Mouse (Mus musculus): Measurements from ENCODE around the gene Myo19. TPM values are rescaled to one million over a fixed set of nuclear protein-coding genes. Genes with fewer than 3 reads are reported as not detected.

The Myo19 gene
- polyA plus RNA-seq (2012): 22.4 and 26.4 TPM in 2 replicates

DNA sequence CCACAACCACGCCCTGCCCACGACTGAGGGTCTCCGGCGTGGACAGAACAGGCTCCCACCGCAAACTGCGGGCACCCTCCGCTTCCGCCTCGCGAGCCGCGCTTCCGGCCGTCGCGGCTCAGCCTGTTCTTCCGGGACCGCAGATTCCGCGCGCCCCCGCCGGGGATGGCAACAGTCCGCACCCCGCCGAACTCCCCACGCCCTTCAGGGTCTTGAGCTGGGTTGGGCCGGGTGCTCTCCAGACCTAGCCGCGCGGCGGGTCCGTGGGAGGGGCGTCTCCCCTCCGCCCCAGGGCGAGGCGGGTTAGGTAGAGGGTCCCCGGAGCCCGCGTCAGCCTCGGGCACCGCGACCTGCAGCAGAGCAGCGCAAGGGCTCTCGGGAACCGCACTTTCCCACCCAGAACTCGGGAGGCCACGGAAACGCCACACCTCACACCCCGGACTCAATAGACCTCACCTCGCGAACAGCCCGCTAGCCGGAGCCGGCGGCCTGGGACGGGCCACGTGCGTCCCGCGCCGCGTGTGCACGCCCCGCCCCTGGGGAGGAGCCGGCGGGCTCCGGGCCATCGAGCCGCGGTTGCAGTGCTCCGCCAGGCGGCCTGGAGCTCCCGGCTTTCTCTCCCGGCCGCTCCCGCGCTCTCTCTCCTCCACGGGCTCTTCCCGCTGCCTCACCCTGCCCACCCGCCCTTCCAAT, at the start of gene Myo19, which contains the start of gene Pigw:
TSS of gene Myo19 (plus strand) at position 377 of the 693 bp plus-strand sequence.
TSS of gene Pigw (minus strand) at position 514 of the 693 bp plus-strand sequence.
- no peak for TF ChIP-seq GATA1 (IDR thresholded peaks at IDR 0.05; ENCODE audit: low read length)

DNA sequence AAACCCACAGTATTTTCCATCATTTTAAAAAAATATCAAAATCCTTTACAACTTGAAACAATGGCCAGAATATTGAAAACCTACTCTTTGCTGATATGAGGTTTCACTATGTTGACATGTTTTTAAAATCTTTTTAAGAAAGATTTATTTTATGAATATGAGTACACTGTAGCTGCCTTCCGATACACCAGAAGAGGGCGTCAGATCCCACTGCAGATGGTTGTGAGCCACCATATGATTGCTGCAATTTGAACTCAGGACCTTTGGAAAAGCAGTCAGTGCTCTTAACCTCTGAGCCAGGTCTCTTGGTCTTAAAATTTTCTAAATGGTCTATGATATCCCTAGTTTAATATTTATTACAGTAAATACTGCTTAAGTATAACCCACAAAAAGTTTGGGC, 40.6 kb upstream of the Myo19 start:
- no peak for TF ChIP-seq GATA1 (IDR thresholded peaks at IDR 0.05; ENCODE audit: low read length)

DNA sequence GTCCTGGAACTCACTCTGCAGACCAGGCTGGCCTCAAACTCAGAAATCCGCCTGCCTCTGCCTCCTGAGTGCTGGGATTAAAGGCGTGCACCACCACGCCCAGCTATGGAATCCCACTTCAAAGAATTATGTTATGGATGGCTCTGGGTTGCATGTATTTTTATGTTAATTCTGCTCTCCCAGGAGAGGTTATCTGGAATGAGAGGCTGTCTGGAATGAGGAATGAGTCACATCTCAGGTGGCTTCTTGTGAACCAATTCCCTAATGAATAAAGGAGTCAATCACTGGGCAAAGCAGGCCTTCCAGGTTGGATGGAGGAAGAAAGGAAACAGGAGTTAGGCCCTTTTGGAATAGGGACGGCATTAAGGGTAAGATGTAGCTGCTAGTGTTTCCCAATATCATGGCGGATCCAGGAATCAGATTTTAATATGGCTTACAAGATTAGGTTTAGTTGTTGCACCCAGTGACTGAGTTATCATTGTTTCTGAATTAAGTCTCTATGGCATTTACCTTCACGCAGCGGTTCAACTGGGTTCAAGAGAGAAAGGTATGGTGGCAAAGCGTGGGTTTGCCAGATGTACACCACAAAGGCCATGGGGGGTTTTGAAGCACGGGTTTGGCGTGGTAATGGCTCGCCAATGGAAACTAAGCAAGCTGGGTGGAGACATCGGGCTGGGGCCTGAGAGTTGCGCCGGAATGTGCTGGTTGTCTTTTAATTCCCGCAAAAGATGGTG, 33.0 kb upstream of the Myo19 start:
- no peak for TF ChIP-seq GATA1 (IDR thresholded peaks at IDR 0.05; ENCODE audit: low read length)

DNA sequence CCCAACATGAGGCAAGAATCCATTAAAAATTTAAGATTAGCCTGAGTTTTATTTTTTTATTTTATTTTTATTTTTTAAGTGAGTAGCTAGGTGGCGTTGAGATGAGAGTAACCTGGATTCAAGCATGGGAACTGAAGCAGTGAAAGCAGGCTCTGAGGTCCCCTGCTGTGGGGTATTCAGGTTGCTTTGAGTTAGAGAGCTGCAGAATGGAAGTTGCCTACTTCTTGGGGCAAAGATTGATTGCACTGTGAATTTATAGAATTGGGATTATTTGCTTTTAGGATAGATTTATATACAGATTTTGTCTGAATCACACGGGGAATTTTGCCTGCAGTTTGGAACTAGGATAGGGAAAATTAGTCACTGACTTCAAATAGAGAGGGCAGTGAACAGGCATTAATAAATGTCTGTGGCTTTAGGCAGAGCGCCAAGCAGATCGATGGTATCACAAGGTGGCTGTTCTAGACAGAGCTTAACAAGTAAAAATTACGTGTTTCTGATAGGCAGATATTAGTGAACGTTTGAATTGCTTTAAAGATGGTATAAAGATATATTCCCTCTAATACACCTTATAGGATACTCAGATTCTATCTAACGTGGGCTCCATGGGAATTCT, 32.4 kb upstream of the Myo19 start:
- TF ChIP-seq GATA1 (IDR thresholded peaks at IDR 0.05; ENCODE audit: low read length): no peak

DNA sequence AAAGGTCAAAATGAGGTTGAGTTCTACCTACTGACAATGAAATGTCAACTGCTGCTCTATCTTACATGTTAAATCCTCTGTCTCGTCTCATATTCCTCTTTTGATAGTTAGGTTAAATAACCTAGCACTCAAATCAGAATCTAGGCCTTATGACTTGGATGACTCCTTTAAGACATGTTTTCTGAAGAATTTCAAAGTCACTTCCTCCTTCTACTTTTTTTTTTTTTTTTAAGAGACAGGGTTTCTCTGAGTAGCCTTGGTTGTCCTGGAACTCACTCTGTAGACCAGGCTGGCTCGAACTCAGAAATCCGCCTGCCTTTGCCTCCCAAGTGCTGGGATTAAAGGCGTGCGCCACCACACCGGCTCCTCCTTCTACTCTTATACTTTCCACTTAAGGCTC, 24.7 kb upstream of the Myo19 start:
- TF ChIP-seq GATA1 (IDR thresholded peaks at IDR 0.05; ENCODE audit: low read length): no peak

DNA sequence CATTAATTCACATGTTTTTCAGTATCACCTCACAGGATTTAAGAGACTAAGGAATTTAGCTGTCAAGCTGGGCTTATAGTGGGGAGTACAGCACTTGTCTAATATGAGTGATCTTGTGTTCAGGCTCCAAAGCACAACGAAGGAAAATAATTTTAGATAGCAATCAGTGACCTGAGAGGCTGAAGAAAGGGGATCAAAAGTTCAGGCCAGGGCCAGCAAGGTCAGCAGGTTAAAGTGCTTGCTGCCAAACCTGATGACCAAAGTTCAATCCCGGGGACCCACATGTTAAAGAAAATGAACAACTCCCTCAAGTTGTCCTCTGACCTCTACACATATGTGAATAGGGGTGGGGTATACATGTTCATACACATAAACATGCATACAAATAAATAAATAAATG, 14.7 kb upstream of the Myo19 start:
- TF ChIP-seq GATA1 (IDR thresholded peaks at IDR 0.05; ENCODE audit: low read length): no peak

DNA sequence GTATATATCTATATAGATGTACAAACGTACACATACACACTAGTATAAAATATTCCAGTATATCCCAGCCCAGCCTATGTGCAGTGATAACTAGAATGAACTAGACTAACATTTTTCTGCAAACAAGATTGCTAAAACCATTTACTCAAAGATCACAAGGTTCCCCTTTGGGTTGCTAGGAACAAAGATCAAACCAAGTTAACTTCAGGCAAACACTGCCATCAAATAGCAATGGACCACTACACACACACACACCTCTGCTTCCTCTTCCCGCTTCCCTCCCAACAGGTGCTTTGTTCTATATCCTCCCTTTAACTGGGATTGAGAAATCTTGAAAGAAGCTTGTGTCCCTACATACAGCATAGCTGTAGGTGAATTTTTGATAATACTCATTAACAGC, 12.4 kb upstream of the Myo19 start:
- TF ChIP-seq GATA1 (IDR thresholded peaks at IDR 0.05; ENCODE audit: low read length): no peak

DNA sequence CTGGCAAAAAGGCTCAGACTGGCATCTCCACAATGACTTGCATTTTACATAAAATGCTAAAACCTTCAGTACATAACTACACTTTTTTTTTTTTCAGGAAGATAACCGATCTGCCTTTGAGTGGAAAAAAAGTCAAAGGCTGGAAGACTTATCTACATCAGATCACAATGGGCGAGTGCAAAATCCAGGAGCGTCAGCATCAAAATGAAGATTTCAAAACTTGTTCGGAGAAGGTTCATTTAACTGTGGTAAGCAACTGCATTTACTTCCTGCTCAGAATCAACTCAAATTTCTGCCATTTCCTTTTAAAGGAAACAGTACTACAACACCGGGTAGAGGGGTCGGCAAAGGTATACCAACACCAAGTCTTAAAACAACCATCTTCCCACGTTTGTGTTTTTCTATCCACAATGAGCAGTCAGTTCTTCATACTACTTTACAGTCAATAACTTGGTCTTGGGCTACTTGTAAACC, 11.1 kb upstream of the Myo19 start:
- TF ChIP-seq GATA1 (IDR thresholded peaks at IDR 0.05; ENCODE audit: low read length): no peak

DNA sequence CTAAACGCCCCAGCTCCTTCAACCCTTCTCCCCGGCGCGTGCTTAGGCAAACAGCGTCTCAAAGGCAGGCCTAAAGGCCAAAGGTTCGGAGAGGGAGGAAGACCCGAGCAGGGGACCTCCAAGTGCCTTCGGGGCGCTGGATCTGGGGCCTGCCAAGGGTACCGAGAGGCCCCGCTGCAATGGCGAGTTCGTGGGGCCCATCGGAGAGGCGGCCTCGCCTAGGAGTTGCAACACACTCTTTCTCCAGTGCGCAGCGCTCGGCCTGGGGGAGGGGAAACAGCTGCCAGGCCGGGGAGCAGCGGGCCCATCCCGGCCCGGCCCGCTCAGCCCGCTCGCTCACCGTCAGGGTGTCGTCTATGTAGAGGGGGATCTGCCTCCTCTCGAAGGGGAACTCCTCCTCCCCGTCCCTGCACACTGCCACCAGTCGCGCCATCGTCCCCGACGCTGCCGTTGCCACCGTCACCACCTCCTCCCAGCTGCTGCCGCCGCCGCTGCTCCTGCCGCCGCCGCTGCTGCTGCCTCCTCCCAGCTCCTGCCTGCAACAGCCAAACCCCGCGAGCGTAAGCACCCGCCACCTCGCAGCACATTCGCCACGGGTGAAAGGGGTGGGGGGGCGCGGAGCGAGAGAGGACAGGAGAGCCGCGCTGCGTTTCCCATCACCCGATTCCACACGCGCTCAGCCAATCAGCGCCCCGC, 10.3 kb upstream of the Myo19 start:
- TF ChIP-seq GATA1 (IDR thresholded peaks at IDR 0.05; ENCODE audit: low read length): no peak

DNA sequence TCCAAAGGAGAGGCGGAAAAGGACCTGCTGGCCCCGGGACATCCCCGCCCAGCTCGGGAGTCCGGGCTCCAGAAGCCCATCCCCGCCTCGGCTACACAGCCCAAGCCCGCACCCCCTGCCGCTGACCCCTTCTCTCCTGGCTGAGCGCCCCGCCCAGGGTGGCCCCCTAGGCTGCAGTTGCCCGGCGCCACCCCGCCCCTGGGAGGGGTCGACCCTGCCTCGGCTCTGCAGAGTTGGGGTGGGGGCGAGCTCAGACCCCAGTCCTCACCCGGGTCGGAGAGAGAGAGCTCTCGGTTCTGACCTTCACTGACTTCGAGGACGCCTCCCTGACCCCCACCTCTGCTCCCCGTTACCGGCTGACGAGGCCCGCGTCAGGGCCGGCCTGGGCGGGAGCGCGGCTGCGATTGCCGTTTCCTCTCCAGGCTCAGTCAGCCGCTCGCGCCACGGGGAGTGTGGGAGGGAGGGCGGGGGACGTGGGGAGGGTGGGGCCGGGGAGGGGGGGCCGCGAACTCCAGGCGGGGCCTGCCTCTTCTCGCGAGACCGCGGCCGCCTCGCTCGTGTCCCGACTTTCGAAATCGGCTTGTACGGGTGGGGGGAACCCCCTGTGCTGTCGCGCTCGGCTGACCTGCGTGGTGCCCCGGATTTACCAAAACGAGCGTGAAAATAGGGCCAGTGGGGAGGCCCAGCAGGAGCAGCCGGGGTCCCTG, 9.5 kb upstream of the Myo19 start, which contains the start of gene Ggnbp2:
TSS of gene Ggnbp2 (minus strand) at position 481 of the 707 bp plus-strand sequence.
- no peak for TF ChIP-seq GATA1 (IDR thresholded peaks at IDR 0.05; ENCODE audit: low read length)

DNA sequence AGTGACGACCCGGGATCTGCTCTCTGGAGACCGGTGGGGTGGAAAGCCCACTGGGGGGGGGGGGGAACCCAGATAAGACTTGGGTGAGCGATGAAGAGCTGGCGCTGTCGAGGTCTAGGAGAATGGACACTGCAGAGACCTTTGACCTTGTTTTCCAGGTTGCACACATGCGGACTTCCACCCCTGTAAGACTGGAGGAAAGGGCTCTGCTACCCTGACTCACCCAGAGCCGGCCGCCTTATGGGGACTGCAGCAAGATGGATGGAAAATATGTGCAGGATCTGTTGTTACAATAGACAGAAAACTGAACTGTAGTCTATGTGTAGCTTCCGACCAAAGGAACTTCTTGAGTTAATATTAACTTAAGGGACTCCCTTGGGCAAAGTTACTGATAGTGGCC, 8.9 kb upstream of the Myo19 start:
- no peak for TF ChIP-seq GATA1 (IDR thresholded peaks at IDR 0.05; ENCODE audit: low read length)

DNA sequence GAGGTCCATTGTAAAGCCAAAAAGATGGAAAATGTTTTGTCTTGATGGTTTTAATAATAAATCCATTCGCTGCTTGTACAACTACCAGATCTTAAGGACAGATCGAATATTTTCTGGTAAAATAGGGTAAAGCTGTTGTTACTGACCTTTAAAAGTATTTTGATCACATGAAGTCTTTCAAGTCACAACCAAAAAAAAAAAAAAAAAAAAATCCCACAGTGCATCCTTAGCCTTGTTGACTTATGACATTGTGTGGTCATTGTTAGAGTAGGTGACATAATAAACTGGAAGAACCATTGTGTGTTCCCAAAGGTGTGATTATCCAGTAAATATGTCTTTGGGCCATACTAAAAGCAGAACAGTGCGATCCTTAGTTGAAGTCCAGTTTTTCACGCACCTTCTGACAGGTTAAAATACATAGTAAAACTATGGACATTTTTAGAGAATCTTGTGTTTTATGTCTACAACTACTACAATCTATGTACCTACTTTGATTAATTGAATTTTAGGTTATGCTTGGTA, 8.3 kb upstream of the Myo19 start:
- TF ChIP-seq GATA1 (IDR thresholded peaks at IDR 0.05; ENCODE audit: low read length): no peak

DNA sequence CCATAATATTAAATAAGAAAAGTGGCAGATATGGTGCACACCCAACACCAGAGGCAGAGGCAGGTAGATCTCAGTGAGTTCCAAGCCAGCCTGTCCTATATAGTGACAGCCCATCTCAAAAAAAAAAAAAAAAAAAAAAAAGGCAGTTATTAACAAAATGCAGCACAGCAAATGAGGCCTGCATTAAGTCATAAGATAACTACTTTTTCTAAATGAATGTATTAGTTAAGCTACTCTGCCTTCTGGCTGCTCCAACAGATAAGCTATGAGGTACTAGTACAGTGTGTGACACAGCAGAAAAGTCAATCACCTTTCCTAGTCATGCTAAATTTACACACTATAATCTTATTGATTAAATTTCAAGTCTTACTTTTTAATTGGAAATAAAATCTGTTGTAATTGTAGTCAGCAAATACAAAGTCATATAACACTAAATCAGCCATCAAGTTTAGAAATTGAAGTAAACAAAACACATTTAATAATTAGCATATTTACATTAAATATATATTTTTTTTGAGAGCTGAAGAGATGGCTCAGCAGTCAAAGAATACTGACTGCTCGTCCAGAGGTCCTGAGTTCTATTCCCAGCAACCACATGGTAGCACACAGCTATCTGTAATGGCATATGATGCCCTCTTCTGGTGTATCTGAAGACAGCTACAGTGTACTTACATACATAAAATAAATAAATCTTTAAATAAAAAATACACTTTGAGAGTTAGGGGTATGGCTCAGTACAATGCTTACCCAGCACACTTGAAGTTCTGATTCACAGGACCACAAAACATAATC, 6.7 kb upstream of the Myo19 start:
- no peak for TF ChIP-seq GATA1 (IDR thresholded peaks at IDR 0.05; ENCODE audit: low read length)
